Mouse (Mus musculus) layer of hippocampus, adult 11-12 months (tissue): ENCODE data around the gene Eps8l1.
A peak's percentile ranks its signal among the peaks of the same experiment; 100 is the strongest.

Experiments
- DNase-seq: peaks from one replicate; pipeline ENCODE4 v3.0.0; 2022; ENCODE audit warnings: low spot score

Gene Eps8l1

GRCm38 (mm10) chr7:4508739-4509116 is 48.3 kb downstream of the Eps8l1 start:
- no peak for DNase-seq

DNA sequence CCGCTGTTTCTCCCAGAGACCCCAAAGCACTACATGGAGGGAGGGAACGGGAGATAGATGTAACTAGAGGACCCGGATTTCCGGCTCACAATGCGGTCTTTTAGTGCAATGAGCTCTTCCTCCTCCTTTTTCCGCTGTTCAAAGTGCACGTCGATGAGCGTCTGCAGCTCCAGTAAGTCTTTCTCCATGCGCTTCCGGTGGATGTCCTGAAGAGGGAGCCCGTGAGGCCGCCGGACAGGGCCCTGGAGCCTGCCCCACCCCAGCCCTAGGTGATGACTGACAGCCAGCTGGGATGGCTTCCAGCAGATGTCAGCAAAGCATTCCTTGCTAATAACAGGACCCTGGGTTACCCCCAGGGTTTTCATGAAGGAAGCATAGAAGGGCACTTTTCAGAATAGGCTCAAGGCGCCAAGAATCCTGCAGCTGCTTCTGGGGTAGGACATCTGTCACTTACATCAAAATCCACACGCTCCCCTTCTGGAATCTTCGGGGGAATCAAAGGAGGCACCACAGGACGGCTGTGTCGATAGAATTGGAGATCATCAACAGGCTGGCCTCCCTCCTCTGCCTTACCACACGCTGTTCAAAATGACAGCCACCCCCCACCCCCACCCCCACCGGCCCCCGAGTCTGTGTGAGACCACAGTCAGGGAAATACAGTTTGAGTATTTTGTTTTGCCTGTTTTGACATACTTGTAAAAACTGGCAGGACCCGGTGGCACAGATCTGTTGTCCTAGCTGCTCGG is 49.6 kb downstream of the Eps8l1 start:
- DNase-seq, result peak; percentile 45

GRCm38 (mm10) chr7:4511489-4512224 is 51.2 kb downstream of the Eps8l1 start:
- no peak for DNase-seq

DNA sequence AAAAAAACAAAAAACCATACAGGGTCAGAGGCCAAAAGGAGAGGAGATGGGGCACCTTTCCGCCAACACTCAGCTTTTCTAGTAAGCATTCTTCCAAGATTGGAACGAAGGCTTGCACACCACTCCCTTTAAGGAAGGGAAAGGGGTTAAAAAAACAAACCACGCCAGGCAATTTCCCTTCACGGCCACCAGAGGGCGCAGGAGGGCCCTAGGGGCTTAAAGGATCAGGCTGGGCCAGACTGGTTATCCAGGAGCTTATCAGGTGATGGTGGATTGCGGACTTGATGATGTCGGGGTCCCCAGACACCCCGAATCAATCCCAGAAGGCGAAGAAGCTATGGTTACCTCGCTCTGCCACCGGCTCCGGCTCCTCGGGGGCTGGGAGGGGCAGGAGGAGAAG is 52.8 kb downstream of the Eps8l1 start:
- DNase-seq, result no peak

GRCm38 (mm10) chr7:4513829-4514712 is 53.6 kb downstream of the Eps8l1 start:
- DNase-seq, result no peak

- DNase-seq, result no peak
Measured at GRCm38 (mm10) chr7:4515853-4516252, 55.4 kb downstream of the Eps8l1 start.

- no peak for DNase-seq
Measured at GRCm38 (mm10) chr7:4516332-4517050, 56.0 kb downstream of the Eps8l1 start, which contains the start of gene Tnnt1. Gene Tnnt1 (minus strand): TSS chr7:4516382.

GRCm38 (mm10) chr7:4518487-4518886 is 58.0 kb downstream of the Eps8l1 start:
- DNase-seq, result no peak

- DNase-seq, result no peak
Measured at GRCm38 (mm10) chr7:4521231-4522003, 60.9 kb downstream of the Eps8l1 start.

DNA sequence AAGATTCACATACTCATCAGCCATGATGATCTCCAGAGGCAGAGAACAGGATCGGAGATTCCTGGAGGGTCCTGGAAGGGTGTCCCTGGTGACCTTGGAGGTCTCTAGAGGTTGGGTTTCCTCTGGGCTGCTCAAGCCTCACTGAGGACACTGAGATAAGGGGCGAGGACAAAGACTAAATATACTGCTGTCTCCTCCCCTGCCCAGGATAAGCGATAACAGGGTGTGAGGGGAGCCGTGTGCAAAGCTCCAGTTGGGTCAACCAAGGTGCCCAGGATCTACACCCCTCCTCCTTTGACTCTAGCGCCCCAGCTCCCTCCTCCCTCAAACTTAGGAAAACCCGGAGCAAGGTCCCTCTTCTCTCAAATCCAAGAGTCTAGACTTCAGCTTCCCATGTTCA is 61.8 kb downstream of the Eps8l1 start:
- no peak for DNase-seq

- DNase-seq, result no peak
Measured at GRCm38 (mm10) chr7:4523205-4524130, 63.0 kb downstream of the Eps8l1 start.

DNA sequence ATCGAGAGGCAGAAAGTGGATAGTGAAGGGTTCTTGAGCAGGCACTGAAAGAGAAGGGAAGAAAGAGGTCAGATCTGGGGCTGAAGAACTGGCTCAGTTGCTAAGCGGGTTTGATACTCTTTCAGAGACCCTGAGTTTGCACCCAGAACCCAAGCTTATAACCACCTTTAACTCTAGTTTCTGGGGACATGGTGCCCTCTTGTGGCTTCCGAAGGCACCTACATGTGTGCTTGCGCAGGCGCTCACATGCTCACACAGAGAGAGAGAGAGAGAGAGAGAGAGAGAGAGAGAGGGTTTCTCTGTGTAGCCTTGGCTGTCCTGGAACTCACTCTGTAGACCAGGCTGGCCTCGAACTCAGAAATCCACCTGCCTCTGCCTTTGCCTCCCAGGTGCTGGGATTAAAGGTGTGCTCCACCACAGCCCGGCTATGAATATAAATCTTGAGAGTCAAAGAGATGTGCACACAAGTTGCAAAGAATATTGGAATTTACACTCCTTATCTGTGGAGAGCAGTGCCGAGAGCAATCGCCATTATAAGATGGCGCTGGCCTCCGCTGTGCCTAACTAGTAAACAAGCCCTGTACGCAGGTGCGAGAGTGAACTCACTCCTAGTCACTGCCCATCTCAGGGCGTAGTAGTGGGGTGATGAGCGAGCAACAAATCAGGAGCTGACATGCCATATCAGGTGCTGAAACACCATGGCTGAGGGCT is 63.9 kb downstream of the Eps8l1 start, which contains the start of gene Tnni3:
TSS of gene Tnni3 (minus strand) at position 18 of the 711 bp plus-strand sequence.
- DNase-seq, result peak; percentile 52

DNA sequence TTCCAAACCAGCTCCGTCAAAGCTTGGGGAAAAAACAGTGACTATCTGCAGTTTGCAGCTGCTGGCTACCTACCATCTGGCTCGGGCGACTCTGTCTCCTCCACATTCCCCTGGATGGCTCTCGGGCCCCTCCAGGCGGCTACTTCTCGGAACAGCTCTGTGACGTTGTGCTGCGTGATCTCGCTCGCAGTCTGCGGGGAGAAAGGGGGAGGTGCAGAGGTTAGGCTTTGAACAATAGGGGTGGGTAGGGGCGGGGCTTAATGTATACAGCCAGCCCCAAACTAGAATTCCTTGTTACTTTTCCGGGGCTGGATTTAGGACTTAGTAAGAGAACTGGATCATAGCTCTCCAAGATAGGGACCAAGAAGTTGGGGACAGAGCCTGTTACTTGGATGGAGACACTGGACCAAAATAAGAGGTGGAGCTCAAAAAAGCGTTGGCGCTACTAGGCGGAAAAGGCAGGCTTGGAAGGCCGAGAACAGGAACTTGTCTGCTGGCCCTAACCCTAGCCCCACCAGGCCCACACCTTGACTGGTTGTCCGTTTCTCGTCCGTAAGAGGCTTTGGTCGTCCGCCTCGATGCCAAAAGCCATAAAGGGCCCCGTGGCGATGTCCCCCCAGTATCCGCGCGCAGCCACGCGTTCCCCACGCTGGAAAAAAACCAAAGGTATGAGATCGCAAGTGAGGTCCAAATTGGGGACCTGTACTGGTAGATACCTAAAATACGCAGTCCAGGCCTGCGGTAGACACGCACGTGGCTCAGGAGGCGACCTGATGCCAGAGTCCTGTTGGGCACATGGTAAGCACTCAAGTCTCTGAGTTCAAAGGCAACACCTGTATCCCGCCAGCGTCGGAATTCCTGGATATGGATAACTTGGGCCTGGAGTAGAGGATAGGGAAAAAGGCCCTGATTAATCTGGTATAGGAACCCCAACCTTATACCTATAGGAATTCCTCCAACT is 66.1 kb downstream of the Eps8l1 start:
- peak; percentile 75 for DNase-seq

DNA sequence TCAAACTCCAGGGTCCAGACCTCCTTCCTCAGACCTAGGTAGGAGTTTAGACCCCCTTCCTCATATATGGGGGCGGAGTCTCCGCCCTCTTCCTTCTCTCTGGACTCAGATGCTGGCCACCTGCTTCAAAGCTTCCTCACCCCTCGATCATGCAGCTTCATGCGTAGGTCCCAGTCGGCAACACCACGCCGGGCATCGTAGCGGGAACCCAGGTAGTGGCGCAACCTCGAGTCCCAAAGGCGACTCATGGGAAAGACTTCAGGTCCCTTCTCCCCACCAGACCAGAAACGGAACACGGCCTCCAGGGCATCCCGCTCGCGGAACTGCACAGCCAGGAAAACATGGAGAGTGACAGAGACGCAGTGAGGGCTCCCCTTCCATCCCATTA is 66.8 kb downstream of the Eps8l1 start:
- no peak for DNase-seq
